Mouse (Mus musculus): Measurements from ENCODE around the gene Zfp523.

Gene Zfp523

DNA sequence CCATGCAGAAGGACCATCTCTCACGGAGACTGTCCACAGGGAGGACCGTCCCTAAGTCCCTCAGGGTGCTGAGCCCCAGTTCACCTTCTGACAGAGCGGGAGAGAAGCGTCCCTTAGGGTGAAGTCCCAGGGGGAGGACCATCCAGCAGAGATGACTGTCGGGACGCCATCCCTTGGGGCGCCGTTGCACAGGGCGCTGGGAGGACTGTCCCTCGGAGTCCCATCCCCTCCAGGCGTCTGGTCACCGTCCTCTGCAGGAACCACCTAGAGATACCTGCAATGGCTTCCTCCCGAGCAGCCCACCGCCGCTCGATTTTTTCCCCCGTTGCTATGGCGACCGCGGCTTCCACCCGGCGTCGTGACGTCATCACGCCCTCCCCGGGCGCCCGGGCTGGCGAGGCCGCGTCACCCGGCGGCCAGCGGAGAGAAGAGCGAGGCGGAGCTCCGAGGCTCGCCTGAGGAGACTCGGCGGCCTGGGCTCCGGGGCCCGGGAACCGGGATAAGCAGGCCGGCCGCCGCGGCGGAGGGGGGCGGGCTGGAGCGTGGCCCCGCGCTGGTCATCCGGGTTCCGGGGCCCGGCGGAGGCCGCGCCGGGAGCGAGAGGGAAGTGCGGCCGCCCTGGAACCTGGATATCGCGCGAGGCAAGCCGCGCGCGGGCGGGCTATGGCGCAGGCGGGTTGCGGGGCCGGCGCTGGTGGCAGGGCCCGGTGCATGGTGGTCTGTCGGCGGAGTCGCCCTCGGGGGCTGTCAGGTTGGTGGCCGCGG is at the start of gene Zfp523:
Gene Zfp523, plus strand, starts transcription at position 355 of the 765 bp plus-strand sequence.
- DNase-seq: peak; percentile 90

DNA sequence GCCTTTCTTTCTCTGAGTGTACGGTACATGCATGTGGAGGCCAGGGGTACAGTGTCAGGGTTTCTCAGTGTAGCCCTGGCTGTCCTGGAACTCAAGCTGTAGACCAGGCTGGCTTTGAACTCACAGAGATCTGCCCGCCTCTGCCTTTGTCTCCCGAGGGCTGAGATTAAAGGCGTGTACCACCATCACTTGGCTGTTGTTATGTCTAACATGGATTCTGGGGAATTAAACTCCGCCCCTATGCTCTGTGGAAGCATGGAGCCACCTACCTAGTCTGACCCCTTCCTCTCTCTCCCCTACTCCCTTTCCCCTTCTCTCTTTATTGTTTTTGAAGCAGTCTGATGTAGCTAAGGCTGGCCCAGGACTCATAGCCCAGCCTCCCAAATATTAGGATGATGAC is 47.1 kb upstream of the Zfp523 start:
- no peak for DNase-seq

DNA sequence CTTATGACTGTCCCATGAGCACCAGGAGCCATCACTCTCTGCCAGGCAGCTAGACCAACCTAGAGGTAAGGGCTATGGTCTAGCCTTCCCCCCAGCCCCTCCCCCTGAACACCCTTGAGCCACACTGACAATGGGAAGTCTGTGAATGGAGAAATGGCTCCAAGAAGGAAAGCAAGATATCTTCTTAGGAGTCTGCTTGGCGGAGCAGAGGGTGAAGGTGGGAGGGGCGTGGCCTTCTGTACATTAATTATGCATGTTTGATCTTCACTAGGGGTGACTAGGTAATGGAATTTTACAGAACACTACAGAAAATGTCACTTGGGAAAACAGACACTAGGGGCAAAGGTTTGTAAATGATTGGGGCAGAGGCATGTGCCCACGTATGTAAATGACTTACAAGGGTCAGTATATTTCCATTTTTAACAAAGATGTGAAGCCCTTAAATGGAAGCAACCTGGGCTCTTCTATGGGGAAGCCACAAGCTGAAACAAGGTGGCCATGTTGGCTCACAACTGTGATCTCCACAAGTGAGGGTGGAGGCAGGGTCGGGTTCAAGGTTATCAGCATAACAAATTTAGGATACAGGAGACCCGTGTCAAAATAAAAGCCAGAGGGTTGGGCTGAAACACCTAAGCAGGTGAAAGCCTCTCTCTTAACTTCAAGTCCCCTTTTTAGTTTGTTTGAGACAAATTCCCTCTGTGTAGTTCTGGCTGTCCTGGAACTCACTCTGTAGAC is 46.4 kb upstream of the Zfp523 start:
- no peak for DNase-seq

DNA sequence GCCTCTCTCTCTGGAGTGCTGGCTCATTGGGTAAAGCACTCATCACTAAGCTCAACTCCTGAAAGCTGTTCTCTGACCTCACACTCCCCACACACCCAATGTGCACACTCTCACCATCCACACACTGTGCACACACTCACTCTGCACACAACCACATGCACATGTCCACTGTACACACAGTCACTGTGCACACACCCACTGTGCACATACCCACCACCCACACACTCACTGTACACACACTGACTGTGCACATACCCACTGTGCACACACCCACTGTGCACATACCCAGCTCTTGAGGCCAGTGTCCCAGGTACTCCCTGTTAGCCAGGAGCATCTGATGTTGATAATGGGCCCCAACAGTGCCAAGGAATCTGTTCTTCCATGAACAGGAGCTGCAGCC is 45.8 kb upstream of the Zfp523 start:
- DNase-seq: no peak

DNA sequence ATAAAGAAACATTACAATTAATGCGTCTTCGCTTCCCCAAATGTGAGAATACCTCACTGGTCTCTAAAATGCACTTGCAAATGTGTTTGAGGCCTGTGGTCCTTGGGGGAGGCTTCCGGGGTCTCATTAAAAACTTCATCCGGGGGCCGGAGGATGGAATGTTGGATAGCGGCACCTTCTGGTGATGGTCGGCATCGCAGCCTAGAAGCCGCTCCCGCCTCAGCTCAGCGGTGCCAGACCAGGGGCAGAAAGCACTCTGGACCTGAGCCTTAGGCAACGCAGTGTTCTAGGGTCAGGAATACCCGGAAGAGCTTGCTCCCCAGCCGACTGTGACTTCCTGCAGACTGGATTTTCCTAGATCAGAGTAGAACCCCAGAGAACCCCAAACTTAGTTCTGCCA is 43.7 kb upstream of the Zfp523 start:
- DNase-seq: peak; percentile 18

DNA sequence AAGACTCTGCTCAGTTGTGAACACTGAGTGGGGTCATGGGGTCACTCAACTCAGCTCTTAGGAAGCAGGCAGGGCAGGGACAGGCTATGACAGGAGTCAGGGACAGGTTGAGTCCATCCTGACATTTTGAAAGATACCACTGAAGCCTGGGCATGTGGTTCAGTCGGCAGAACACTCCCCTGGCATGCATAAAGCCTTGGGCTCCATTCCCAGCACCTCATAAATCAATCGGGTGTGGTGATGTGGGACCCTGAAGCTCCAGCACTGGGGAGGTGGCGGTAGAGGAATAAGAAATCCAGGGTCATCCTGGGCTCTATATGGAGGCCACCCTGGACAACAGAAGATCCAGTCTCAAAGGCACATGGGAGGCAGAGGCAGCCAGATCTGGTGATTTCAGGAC is 41.4 kb upstream of the Zfp523 start:
- no peak for DNase-seq

DNA sequence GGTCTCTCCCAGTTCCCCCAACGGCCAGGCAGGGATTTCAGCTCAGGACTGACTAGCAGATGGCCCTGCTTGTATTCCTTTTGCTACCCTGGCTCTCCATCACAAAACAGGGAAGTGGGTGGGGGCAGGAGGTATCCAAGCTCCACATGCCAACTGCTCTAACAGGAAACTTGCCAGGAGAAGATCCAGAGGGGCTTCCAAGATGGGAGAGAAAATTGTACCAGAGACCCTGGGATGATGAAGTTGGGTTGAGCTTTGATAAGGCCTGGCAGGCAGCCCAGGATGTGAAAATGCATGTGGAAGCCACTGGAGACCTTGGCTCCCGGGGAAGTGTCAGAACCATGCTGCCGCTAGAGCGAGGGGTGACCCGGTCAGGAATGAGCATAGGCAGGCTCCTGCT is 40.7 kb upstream of the Zfp523 start:
- DNase-seq: no peak

DNA sequence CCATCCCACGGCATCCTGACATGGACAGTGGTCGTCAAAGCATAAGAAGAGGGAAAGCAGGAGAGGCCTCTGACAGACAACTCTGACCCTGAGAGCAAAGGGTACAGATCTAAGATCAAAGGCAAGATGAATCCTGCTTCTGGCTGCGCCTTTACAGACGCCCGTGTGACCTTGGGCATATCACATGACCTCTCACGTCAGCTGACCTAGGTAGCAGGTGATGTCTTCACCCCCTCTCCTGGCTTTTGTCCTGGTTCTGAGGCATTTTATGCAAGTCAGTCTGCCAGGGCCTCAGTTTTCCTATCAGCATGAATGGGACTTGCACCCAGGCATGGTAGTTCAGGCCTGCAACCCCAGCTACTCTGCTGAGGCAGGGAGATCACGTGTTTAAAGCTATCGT is 38.9 kb upstream of the Zfp523 start:
- DNase-seq: no peak

DNA sequence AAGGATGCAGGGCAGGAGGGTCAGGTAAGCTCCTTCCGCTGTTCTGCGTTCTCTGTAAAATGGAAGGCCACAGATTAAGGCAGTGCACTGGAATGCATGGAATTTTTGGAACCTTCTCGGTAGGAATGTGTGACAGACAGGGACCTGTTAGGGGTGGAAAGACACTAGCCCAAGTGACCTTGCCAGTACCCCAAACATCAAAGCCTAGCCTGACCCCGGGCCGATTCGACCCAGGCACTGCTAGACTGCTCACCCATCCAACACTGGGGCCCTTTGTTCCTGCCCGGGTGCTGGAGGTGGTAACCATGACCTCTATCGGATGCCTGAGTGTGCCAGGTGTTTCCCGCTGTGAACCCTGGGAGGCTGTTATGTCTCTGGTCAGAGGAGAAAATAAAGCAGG is 38.2 kb upstream of the Zfp523 start:
- no peak for DNase-seq

DNA sequence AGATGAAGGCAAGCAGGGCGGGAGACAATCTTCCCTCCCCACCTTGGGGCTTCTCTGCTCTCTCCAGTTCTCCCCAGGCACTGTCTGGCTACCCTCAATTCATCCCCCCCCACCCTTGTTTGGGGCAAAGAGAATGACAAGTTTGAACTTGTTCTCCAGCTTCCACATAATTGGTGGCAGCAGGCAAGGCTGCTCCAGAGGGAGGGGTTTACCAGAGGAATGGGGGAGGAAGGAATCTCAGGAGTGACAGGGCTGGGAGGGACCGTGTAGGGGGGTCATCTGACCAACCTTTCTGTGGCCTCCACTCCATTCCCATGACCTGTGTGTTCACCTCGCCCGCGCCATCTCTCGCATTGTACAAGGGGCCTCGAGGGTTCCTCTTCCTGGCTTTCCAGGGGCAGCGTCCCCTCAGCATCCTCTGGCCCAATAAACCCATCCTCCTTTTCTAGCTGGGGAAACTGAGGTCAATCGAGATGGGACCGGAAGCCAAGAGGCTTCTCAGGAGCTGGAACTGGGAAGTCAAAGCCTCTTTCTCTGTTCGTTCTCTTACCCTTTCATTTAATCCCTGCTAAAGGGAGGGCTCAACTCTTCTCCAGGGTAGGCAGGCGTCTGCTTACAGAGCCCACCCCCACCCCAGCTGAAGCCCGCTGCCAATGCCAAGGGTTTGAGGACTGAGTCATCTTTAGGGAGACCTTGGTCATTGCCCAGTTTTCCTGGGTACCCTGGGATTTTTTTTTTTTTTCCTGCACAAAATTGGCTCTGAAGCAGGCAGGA is 36.3 kb upstream of the Zfp523 start:
- DNase-seq: no peak

DNA sequence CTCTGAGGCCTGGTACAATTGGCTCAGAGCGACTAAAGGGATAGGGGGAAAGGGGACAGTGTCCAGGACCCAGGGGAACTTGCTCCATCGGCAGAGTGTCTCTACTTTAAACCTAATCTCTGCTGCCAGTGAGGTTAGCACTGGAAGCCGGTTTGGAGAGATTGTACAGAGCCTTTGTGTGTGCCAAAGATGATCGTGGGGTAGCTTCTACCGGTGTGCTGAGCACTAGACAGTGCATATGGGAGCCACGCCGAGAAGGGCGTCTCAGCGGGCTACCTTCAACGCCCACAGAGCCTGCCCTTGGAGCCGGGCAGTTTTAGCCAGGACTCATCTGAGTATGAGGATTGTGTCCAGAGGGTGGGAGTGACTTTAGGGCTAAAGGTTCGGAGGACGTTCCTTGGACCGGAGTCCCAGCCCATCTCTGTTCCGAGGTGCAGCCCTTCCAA is 35.7 kb upstream of the Zfp523 start:
- DNase-seq: no peak

DNA sequence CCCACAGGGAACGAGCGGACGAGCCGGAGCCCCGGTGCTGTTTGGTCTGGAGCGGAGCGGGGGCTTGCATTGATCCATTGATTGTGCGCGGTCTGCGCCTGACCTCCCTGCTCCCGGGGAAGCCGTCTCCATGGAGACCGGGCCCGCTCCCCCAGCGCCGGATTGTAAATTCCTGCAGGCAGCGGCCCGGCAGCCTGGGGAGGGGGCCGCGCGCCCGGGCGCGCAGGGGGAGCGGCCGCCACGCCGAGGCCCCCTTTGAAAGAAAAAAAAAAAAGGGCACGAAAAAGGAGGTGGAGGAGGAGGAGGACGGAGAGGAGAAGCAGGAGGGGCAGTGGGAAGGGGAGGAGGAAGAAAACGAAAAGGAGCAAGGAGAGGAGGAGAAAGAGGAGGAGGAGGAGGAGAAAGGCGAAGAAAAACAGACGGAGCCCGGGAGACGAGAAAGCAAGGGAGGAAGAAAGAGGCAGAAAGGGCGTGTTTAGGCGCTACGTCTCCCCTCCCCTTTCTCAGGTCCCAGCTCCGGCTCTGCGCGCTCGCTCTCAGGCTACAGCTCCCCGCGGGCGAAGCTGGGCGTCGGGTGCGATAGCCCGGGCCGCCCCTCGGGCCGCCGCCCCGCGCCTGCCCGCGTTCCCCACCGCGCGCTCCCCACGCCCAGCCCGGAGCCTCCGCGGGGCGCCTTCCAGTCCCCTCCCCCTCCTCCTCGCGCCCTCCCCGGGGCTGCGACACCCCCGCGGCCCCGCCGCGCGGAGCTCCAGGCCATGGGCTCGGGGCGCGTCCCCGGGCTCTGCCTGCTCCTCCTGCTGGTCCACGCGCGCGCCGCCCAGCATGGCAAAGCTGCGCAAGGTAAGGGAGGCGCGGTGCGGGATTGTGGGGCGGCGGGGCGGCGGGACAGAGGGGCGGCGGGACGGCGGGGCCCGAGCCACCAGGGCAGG is 34.9 kb upstream of the Zfp523 start, which contains the start of gene Scube3:
Gene Scube3, plus strand, starts transcription at position 371 of the 929 bp plus-strand sequence.
- DNase-seq: no peak

DNA sequence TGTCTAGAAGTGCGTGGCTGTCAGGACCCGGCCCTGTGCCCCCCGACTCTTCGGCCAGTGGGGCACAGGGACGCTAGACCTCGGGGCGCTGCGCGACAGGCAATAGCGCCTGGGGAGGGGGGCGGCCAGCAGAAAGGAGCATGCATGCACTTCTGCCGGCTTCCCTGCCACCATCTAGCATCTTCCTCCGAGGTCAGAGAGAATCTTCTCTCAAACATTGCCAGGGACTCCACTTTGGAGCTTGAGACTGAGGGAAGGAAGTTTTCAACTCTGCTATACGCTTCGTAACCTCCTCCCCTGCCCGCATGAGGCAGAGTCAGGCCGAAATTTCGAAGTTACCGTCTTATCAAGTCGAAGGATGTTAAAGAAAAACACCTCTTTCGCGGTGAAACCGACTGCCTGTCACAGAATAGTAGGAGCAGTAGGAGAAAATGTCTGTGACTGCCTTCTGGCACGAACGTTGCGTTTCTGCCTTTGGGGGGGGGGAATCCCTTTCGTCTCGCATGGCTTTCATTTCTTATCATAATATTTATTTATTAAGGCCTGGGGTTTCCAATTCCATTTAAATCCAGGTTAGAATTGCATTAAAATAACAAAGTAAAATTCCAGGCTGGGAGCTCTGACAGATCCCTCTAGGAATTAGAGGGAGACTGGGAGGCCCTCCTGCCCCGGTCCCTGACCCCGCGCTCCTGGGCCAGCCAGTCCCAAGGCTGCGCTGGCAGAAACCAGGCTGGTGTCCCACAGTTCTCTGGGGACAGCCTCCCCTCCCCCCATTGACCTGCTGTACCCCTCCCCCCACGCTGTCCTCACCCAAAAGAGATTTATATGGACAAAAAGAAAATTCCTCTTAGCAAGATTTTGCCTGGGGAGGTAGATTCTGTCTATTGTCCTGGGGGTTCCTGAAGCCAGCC is 34.0 kb upstream of the Zfp523 start:
- no peak for DNase-seq

DNA sequence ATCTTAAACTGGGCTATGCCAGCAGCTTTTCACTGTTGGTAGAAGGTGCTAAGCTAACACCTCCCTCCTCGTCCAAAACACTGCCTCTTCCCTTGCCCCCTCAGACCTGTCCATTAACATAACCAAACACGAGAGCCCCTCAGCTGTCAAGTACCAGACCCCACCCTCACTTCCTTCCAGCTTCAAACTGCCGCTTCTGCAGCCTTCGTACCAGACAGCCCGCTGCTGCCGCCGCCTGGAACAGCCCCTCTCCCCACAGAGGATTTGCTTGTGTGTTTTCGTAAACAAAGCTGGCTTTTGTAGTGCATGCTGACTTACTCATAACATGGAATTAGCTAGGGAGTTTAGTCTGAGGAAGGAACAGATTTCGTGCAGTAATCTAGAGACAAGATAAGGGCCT is 33.2 kb upstream of the Zfp523 start:
- no peak for DNase-seq

DNA sequence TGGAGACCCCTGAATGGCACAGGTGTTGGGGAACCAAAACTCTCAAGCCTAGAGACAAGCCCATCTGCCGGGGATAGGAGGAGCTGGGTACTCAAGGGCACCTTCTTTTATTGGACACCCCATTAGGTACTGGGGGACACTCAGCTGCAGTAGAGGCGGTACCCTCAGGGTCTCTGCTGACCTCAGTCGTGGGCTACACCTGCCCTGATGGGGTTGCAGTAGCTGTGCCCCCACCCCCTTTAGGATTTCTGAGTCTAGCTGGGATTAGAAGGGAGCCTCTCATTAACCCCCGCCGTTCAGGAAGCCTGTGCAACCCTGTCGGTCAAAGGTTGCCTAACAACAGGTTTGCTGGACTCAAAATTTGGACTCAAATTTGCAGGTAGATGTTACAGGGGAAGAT is 32.7 kb upstream of the Zfp523 start:
- DNase-seq: no peak

DNA sequence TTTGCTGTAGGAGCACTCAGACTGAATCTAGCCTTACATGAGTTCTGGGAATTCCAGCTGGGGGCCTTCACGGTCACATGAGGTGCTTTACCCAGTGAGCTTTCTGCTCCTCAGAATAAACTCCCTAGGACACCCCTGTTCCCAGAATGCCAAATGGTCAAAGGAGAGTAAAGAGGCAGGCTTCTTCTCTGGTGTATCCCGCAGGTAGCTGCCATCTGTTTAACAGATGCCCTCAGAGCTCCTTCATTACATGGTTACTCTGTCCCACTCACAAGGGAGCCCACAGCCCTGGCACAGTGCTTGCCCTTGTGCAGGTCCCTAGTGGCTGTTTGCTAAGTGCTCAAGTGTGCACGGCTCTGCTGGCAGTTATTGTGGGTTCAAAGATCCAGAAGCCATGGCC is 28.6 kb upstream of the Zfp523 start:
- DNase-seq: peak; percentile 65

DNA sequence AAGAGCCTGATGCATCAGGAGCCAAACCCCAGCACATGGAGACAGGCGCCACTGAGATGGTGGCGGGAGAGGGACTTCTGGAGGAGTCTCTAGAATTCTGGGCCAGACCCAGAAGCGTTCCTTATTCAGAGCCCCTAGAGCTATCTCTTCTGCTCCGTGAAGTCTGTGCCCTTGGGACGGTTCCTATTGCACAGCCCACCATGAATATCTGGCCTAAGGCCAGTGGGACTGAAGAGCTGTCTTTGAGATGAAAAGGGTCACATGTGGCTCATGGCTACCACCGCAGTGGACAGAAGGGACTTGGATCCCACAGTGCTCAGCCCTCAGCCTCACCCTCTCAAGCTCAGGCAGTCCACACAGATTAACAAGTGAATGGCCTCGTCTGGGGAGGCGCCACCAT is 27.2 kb upstream of the Zfp523 start:
- no peak for DNase-seq

DNA sequence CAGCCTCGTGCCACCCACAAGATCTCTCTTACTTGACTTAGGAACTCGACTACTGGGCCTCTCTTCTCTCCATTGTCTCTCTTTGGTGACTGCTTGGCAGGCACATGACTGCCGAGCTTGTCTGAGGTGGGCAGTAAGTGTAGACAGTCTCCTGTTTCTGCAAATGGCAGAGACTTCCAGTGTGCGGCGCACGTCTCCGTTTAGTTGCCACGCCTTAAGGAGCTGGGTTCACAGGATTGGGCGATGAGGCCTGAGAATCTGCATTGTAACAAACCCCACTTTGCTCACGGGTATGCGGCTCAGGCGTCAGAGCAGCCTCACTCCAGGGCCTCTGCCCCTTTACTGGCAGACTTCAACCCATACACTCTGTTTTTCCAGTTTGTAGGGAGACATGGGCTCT is 26.5 kb upstream of the Zfp523 start:
- DNase-seq: no peak

DNA sequence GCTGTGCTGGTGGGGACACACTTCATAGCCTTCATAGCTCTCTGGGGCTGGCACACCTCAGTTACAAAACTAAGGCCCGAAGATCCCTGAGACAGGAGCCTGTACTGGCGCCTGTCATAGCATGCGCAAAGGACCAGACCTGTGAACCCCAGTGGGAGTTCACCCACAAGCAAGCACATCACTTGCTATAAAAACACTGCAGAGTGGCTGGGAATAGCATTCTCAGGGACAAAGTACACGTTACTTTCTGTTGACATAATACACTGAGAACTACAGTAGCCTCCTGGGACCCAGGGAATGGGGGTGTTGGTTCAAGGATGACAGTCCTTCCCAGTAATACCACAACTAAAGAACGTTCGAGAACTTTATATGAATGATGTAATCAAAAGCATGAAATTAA is 23.8 kb upstream of the Zfp523 start:
- DNase-seq: no peak

DNA sequence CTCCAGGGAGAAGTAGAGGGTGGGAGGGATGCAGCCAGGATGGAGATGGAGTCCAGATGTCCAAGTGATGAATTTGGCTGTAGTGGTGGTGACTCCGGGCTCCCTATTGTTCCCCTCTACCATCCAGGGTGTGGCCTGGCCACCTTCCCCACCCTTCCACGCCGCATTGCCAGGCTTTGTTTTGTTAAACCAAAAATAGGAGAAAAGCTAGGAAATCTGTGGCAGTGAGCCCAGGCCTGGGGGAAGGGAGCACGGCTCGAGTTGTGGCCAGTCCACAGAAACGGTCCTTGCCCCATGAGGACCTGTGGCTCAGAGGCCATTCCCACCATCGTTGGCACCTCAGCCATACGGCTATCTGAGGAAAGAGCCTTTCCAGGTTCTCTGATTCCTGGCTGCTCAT is 22.0 kb upstream of the Zfp523 start:
- DNase-seq: no peak

DNA sequence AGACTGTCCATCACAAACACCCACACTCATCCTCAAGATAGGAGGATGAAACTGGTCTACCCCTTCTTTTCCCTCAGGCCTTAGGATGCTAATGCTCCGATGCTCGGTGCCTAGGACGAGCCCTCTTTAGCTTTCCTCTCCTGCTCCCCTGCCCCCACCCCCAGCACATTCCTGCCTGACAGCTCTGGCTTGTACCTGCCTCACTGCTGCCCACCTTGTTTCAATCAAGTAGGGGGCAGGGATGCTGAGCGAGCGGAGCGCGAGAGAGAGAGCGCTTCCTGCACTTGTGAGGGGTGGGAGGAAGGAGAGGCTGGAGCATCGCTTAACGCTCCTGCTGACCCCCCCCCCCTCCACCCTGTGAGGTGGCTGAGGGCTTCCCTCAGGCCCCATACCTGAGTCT is 16.6 kb upstream of the Zfp523 start:
- no peak for DNase-seq
